Mouse (Mus musculus): Measurements from ENCODE around the gene Scn4b. TPM values are rescaled to one million over a fixed set of nuclear protein-coding genes. Genes with fewer than 3 reads are reported as not detected.

The Scn4b gene
- total RNA-seq (2023; ENCODE audit: inconsistent age) = 0.24 to 0.54 TPM (median 0.45 TPM) in 4 replicates

DNA sequence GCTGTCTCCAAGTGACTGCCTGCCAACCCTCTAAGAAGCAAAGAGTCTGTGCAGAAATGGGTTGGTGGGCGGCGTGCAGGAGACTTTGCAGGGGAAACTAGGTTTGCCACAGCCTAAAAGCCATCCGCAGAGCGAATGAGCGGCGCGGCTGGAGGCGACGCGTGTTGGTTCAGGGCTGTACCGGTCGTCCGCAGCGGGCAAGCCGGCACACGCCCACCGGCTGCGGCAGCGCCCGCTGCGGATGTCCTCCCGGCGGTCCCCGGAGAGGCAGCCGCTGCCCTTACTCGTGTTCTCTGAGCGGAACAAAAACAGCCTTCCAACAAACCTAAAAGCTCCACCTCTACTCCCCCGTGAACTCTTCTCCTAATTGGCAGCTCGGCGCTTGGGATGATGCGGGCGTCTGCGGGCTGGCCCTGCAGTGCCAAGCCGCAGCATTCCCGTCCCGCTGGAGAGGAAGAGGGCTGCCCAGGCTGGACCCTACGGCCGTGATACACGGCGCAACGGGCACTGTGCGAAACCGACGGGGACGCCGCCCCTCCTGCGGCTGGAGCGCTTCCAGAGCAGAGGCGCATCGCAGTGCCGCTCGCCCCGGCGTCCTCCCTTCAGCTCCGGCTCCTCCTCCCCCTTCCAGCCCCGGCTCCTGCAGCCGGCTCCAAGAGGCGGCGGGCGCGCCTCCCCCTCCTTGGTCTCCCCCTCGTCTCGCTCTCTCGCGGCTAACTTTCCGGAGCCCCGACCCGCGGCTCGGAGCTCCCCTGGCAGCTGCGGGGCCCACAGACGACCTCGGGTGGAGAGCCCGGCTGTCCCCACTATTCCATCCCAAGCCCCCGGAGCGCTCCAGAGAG lies at the start of gene Scn4b:
TSS of gene Scn4b (plus strand) at position 205 of the 842 bp plus-strand sequence.

DNA sequence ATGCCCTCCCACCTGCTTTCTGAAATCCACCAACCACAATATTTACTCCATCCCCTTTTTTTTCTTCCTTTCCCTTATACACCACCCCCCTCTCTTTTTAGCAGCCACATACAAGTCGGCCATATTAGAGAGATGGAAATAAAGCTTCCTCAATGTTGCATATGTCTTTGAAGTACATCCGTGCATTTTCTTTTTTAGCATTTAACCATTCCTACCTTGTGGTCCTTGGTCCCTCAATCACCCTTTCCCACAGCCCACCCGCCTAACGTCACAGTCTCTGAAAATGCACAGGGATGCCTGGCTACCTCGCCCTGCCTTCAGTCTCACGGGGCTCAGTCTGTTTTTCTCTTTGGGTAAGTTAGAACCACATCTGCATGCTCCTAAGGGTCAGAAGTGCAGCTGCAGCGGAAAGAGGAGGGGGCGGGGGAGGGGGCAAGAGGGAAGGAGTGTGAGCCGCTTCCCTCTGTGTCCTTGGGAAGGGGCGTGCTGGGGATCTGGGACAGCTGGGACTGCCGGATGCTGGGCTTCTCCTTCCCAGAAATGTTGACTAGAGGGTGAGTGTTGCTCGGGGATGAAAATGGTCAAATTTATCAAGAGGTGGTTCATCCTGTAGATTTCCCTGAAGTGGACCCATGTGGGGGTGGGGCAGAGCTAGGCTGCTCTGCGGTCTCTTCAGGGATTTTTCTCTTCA lies 20.3 kb upstream of the Scn4b start, which contains the start of gene Scn2b:
TSS of gene Scn2b (plus strand) at position 42 of the 691 bp plus-strand sequence.

DNA sequence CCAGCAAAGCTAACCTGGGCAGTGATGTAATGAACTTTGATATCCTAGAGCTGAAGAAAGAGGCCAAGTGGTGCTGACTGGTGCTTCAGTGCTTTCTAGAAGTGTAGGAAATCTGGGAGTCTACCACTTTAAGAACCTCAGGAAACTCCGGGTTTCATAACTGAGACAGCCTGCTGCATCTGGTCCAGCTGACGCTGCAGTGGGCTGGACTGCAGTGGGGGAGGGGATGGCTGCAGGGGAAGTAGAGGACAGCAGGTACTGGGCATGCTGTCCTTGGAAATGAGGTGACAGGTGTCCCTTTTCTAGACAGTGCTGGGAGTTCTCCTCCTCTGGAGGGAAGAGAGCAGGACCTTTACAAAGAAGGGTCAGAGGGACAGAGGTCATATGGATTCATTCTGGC lies 43.6 kb downstream of the Scn4b start, which contains the start of gene BC049352:
TSS of gene BC049352 (plus strand) at position 238 of the 400 bp plus-strand sequence.

Other genes with a start within 250 kb of the Scn4b start
- 137 to 172 TPM (median 149 TPM) in 4 replicates for gene Atp5l, start 217.7 kb upstream of the Scn4b start, total RNA-seq (2023; ENCODE audit: inconsistent age)
- gene Ube4a, start 172.8 kb upstream of the Scn4b start, total RNA-seq (2023; ENCODE audit: inconsistent age) = 81.6 to 97.6 TPM (median 87.8 TPM) in 4 replicates
- 1.1 to 4.0 TPM (median 2.6 TPM) in 4 replicates for gene Cd3g, start 158.0 kb upstream of the Scn4b start, total RNA-seq (2023; ENCODE audit: inconsistent age)
- 0.99 to 5.0 TPM (median 2.6 TPM) in 4 replicates for gene Cd3d, start 156.6 kb upstream of the Scn4b start, total RNA-seq (2023; ENCODE audit: inconsistent age)
- 2.4 to 5.5 TPM (median 3.6 TPM) in 4 replicates for gene Cd3e, start 128.8 kb upstream of the Scn4b start, total RNA-seq (2023; ENCODE audit: inconsistent age)
- 0.27 to 1.1 TPM (median 0.77 TPM) in 4 replicates for gene Mpzl2, start 98.6 kb upstream of the Scn4b start, total RNA-seq (2023; ENCODE audit: inconsistent age)
- 6.6 to 7.4 TPM (median 7.2 TPM) in 4 replicates for gene Mpzl3, start 83.2 kb upstream of the Scn4b start, total RNA-seq (2023; ENCODE audit: inconsistent age)
- gene Jaml, start 59.2 kb upstream of the Scn4b start, total RNA-seq (2023; ENCODE audit: inconsistent age) = 18.6 to 28.7 TPM (median 24.3 TPM) in 4 replicates
- 0.26 to 0.69 TPM (median 0.29 TPM) in 4 replicates for gene Scn2b, start 20.6 kb upstream of the Scn4b start, total RNA-seq (2023; ENCODE audit: inconsistent age)
- 0.39 to 0.90 TPM in 2 of 4 replicates, not detected in the others for gene BC049352, start 43.6 kb downstream of the Scn4b start, total RNA-seq (2023; ENCODE audit: inconsistent age)
- gene Tmprss4, start 65.7 kb downstream of the Scn4b start, total RNA-seq (2023; ENCODE audit: inconsistent age) = not detected in 4 replicates
- gene Il10ra, start 130.8 kb downstream of the Scn4b start, total RNA-seq (2023; ENCODE audit: inconsistent age) = 197 to 207 TPM (median 199 TPM) in 4 replicates
- gene Tmprss13, start 180.7 kb downstream of the Scn4b start, total RNA-seq (2023; ENCODE audit: inconsistent age) = 0.16 to 0.51 TPM (median 0.38 TPM) in 4 replicates
- 0.39 TPM in 1 of 4 replicates, not detected in the others for gene Fxyd6, start 231.8 kb downstream of the Scn4b start, total RNA-seq (2023; ENCODE audit: inconsistent age)